Mouse (Mus musculus) mesoderm, embryonic 11.5 days (tissue): Measurements from ENCODE around the gene Hoxa9.

Experiments used
- DNase-seq: peaks from one replicate; pipeline ENCODE4 v3.0.0-alpha.2; 2012; ENCODE audit warnings: low read depth, low spot score

The Hoxa9 gene

GRCm38 (mm10) chr6:52216691-52217458, 14.0 kb downstream of the Hoxa9 start:
- DNase-seq = no peak

- no peak for DNase-seq
Observed at GRCm38 (mm10) chr6:52215771-52216535, 14.9 kb downstream of the Hoxa9 start.

- DNase-seq = no peak
Observed at GRCm38 (mm10) chr6:52215070-52215469, 15.8 kb downstream of the Hoxa9 start.

GRCm38 (mm10) chr6:52214271-52214670, 16.6 kb downstream of the Hoxa9 start:
- DNase-seq = no peak

GRCm38 (mm10) chr6:52213119-52213986, 17.5 kb downstream of the Hoxa9 start, which contains the start of the genes Hoxa3 and Gm28308:
Gene Hoxa3, minus strand, starts transcription at chr6:52213336.
Gene Gm28308, minus strand, starts transcription at chr6:52213339.
- peak; percentile 92 for DNase-seq

GRCm38 (mm10) chr6:52212556-52213118, 18.3 kb downstream of the Hoxa9 start:
- DNase-seq = no peak

- DNase-seq = no peak
Observed at GRCm38 (mm10) chr6:52211961-52212360, 18.9 kb downstream of the Hoxa9 start.

- peak; percentile 89 for DNase-seq
Observed at GRCm38 (mm10) chr6:52211170-52211935, 19.5 kb downstream of the Hoxa9 start.

GRCm38 (mm10) chr6:52209685-52210046, 21.2 kb downstream of the Hoxa9 start:
- no peak for DNase-seq

GRCm38 (mm10) chr6:52208868-52209684, 21.8 kb downstream of the Hoxa9 start:
- DNase-seq = no peak

GRCm38 (mm10) chr6:52208072-52208867, 22.6 kb downstream of the Hoxa9 start, which contains the start of gene Hoxa6:
Gene Hoxa6, minus strand, starts transcription at chr6:52208722.
- DNase-seq = no peak

GRCm38 (mm10) chr6:52207684-52207976, 23.3 kb downstream of the Hoxa9 start:
- no peak for DNase-seq

GRCm38 (mm10) chr6:52206882-52207683, 23.8 kb downstream of the Hoxa9 start:
- no peak for DNase-seq

- no peak for DNase-seq
Observed at GRCm38 (mm10) chr6:52205638-52206621, 25.0 kb downstream of the Hoxa9 start.

GRCm38 (mm10) chr6:52205221-52205620, 25.7 kb downstream of the Hoxa9 start:
- DNase-seq = no peak

GRCm38 (mm10) chr6:52204050-52204752, 26.7 kb downstream of the Hoxa9 start, which contains the start of gene Hoxa5:
Gene Hoxa5, minus strand, starts transcription at chr6:52204587.
- DNase-seq = peak; percentile 97
